Mouse (Mus musculus) forebrain, embryonic 11.5 days (tissue): ENCODE data around the gene Pls1. TPM values are rescaled to one million over a fixed set of nuclear protein-coding genes. Genes with fewer than 3 reads are reported as not detected.

Source experiments
- ATAC-seq: fragments of 200-750 bp; cut with Nextera tagmentation; replicated peaks from 2 replicates; pipeline ENCODE4 v1.8.0; 2017; ENCODE audit warnings: moderate TSS enrichment; ENCODE audit not compliant: low FRiP score
- DNase-seq: peaks from one replicate; pipeline ENCODE4 v3.0.0-alpha.2; 2017; ENCODE audit warnings: low spot score
- H3K27ac ChIP-seq: fragments of 300-500 bp; sonication (generic); 2 replicates; pipeline ENCODE4 v1.5.1; 2014; ENCODE audit warnings: low read depth, low read length
- H3K27me3 ChIP-seq: fragments of 300-500 bp; sonication (generic); 2 replicates; pipeline ENCODE4 v1.6.1; 2014; ENCODE audit warnings: mild to moderate bottlenecking, low read length, mixed read lengths; ENCODE audit not compliant: control insufficient read depth, insufficient read depth
- H3K36me3 ChIP-seq: fragments of 300-500 bp; sonication (generic); 2 replicates; pipeline ENCODE4 v1.6.1; 2014; ENCODE audit warnings: mild to moderate bottlenecking, low read length, moderate library complexity, mixed read lengths; ENCODE audit not compliant: control insufficient read depth, insufficient read depth
- H3K4me1 ChIP-seq: fragments of 300-500 bp; sonication (generic); replicated peaks from 2 replicates; pipeline ENCODE4 v1.6.1; 2014; ENCODE audit warnings: low read length, mixed read lengths; ENCODE audit not compliant: control insufficient read depth, insufficient read depth
- H3K4me2 ChIP-seq: fragments of 300-500 bp; sonication (generic); 2 replicates; pipeline ENCODE4 v1.6.1; 2014; ENCODE audit warnings: low read depth, mild to moderate bottlenecking, low read length, moderate library complexity, mixed read lengths; ENCODE audit not compliant: severe bottlenecking
- H3K4me3 ChIP-seq: fragments of 300-500 bp; sonication (generic); 2 replicates; pipeline ENCODE4 v1.5.1; 2014; ENCODE audit warnings: low read depth, low read length
- H3K9ac ChIP-seq: fragments of 300-500 bp; sonication (generic); 2 replicates; pipeline ENCODE4 v1.6.1; 2014; ENCODE audit warnings: low read length
- H3K9me3 ChIP-seq: fragments of 300-500 bp; sonication (generic); 2 replicates; pipeline ENCODE4 v1.6.1; 2016; ENCODE audit warnings: low read length, mixed read lengths; ENCODE audit not compliant: control insufficient read depth
- WGBS: fragments of 180-500 bp; shearing (Covaris S2); extraction: QIAGEN DNeasy Blood & Tissue Kit; methylation state at CpG from one replicate; pipeline ENCODE4 v1.1.7; 2014; 5-methylcytosine and 5-hydroxymethylcytosine counted together
- polyA plus RNA-seq: library from polyadenylated mRNA; unstranded; fragments of >200 nt; fragmentation: Nextera tagmentation; extraction: Ambion mirVana; gene quantifications from 2 replicates; pipeline ENCODE4 v1.2.1, GENCODE M21; 2014

Gene Pls1
- polyA plus RNA-seq, 1 experiment from 2014 or later: 5.1 TPM

GRCm38 (mm10) chr9:95705371-95705770 is 139.7 kb downstream of the Pls1 start:
- no peaks in the 10 kb centered on the region for H3K9me3 ChIP-seq
- no peak overlapping the region for H3K9ac ChIP-seq
- no peaks in the 10 kb centered on the region for H3K36me3 ChIP-seq
- H3K4me3 ChIP-seq: no peak overlapping the region
- H3K4me2 ChIP-seq: no peak overlapping the region
- no peak overlapping the region for H3K27ac ChIP-seq
- DNase-seq: no peak
- ATAC-seq: no peak
- no peaks in the 10 kb centered on the region for H3K4me1 ChIP-seq
- H3K27me3 ChIP-seq: no peaks in the 10 kb centered on the region
- 85% methylated on average over 5 of the region's 5 CpGs for WGBS

- no peak overlapping the region for H3K4me3 ChIP-seq
- no peak overlapping the region for H3K4me2 ChIP-seq
- WGBS: 85% methylated on average over 3 of the region's 3 CpGs
- no peaks in the 10 kb centered on the region for H3K4me1 ChIP-seq
- no peaks in the 10 kb centered on the region for H3K9me3 ChIP-seq
- H3K36me3 ChIP-seq: no peaks in the 10 kb centered on the region
- H3K27ac ChIP-seq: no peak overlapping the region
- H3K9ac ChIP-seq: no peak overlapping the region
- ATAC-seq (no peak), DNase-seq (no peak)
- no peaks in the 10 kb centered on the region for H3K27me3 ChIP-seq
These were observed 141.0 kb downstream of the Pls1 start for GRCm38 (mm10) chr9:95704078-95704477.

Other genes starting within 250 kb of the Pls1 start
- gene Pcolce2, start 207.7 kb downstream of the Pls1 start, polyA plus RNA-seq: 3.2 and 3.6 TPM in 2 replicates
- gene Trpc1, start 94.9 kb downstream of the Pls1 start, polyA plus RNA-seq: 2.8 and 3.1 TPM in 2 replicates
- gene Atr, start 12.3 kb upstream of the Pls1 start, polyA plus RNA-seq: 22.1 and 30.3 TPM in 2 replicates
- gene Xrn1, start 109.4 kb upstream of the Pls1 start, polyA plus RNA-seq: 15.4 and 23.8 TPM in 2 replicates